Mouse (Mus musculus) MEL (cell line): Measurements from ENCODE around the gene Gm11992.

Experiments
- MEF2A ChIP-seq: IDR thresholded peaks from 2 replicates; pipeline ENCODE4 v1.6.1; 2014; ENCODE audit warnings: low read depth, mild to moderate bottlenecking, inconsistent platforms, low read length, improper control_type of control experiment; ENCODE audit not compliant: poor library complexity, insufficient replicate concordance, severe bottlenecking; ENCODE audit errors: extremely low read depth
- POLR2AphosphoS2 ChIP-seq: IDR thresholded peaks from 2 replicates; pipeline ENCODE4 v1.6.1; 2011; ENCODE audit warnings: low read length, improper control_type of control experiment

DNA sequence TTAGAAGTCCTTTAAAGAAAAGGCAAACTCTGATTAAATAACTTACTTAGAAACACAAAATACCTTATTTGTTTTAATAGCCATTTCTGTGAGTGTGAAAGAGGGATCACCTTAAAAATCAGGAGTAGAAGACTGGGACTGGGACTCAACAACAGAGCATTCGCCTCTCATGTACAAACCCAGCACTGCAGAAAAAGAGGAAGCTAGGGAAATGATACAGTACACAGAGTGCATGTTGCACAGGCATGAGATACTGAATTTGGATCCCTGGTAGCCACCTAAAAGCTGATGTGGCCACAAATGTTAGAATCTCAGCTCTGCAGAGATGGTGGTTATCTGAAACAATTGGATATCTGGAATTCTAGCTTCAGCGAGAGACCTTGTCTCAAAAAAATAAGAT is 16.9 kb upstream of the Gm11992 start:
- TF ChIP-seq POLR2AphosphoS2 (no peak), MEF2A (no peak)
